Mouse (Mus musculus): ENCODE measurements at regions not wholly inside any gene's neighbourhood (a gene's known extent, or its start where the extent isn't known, plus 50 kb on each side); places are given as distances from the start of the nearest gene placed in this dataset.

GRCm38 (mm10) chr5:116914876-116915275 lies 201.0 kb downstream of the Suds3 start:
- H3K36me3 ChIP-seq (ENCODE audit: control insufficient read depth, insufficient read depth, low read length), result no peaks in the 10 kb centered on the region
- H3K4me3 ChIP-seq (ENCODE audit: control insufficient read depth, low read depth, low read length), result no peak overlapping the region
- no peak for TF ChIP-seq CTCF (IDR thresholded peaks at IDR 0.05; ENCODE audit: control insufficient read depth, insufficient read depth, insufficient replicate concordance, low read depth, low read length)
- TF ChIP-seq POLR2A (IDR thresholded peaks at IDR 0.05; ENCODE audit: control insufficient read depth, low read depth, low read length), result no peak
- no peaks in the 10 kb centered on the region for H3K27me3 ChIP-seq (ENCODE audit: control insufficient read depth, insufficient read depth, low read length)
- H3K27ac ChIP-seq (ENCODE audit: control insufficient read depth, insufficient read depth, low read depth, low read length), result no peak overlapping the region
- H3K4me1 ChIP-seq (ENCODE audit: control insufficient read depth, insufficient read depth, low read length), result no peaks in the 10 kb centered on the region

GRCm38 (mm10) chr5:116900846-116901245 lies 215.1 kb downstream of the Suds3 start:
- no peak overlapping the region for H3K4me3 ChIP-seq (ENCODE audit: control insufficient read depth, low read depth, low read length)
- no peaks in the 10 kb centered on the region for H3K36me3 ChIP-seq (ENCODE audit: control insufficient read depth, insufficient read depth, low read length)
- H3K27me3 ChIP-seq (ENCODE audit: control insufficient read depth, insufficient read depth, low read length), result no peaks in the 10 kb centered on the region
- no peaks in the 10 kb centered on the region for H3K4me1 ChIP-seq (ENCODE audit: control insufficient read depth, insufficient read depth, low read length)
- H3K27ac ChIP-seq (ENCODE audit: control insufficient read depth, insufficient read depth, low read depth, low read length), result no peak overlapping the region
- TF ChIP-seq POLR2A (IDR thresholded peaks at IDR 0.05; ENCODE audit: control insufficient read depth, low read depth, low read length) (no peak), CTCF (IDR thresholded peaks at IDR 0.05; ENCODE audit: control insufficient read depth, insufficient read depth, insufficient replicate concordance, low read depth, low read length) (no peak)

GRCm38 (mm10) chr5:116897391-116897790 lies 218.5 kb downstream of the Suds3 start:
- Histone ChIP-seq H3K27me3 (ENCODE audit: control insufficient read depth, insufficient read depth, low read length) (no peaks in the 10 kb centered on the region), H3K27ac (ENCODE audit: control insufficient read depth, insufficient read depth, low read depth, low read length) (no peak overlapping the region), H3K4me3 (ENCODE audit: control insufficient read depth, low read depth, low read length) (no peak overlapping the region), H3K36me3 (ENCODE audit: control insufficient read depth, insufficient read depth, low read length) (no peaks in the 10 kb centered on the region), H3K4me1 (ENCODE audit: control insufficient read depth, insufficient read depth, low read length) (peaks cover 3% of the 10 kb centered on the region)
- TF ChIP-seq POLR2A (IDR thresholded peaks at IDR 0.05; ENCODE audit: control insufficient read depth, low read depth, low read length), result no peak
- no peak for TF ChIP-seq CTCF (IDR thresholded peaks at IDR 0.05; ENCODE audit: control insufficient read depth, insufficient read depth, insufficient replicate concordance, low read depth, low read length)

- Histone ChIP-seq H3K27ac (ENCODE audit: control insufficient read depth, insufficient read depth, low read depth, low read length) (no peak overlapping the region), H3K4me3 (ENCODE audit: control insufficient read depth, low read depth, low read length) (no peak overlapping the region)
Measured at GRCm38 (mm10) chr5:116895036-116895783, 220.7 kb downstream of the Suds3 start.

GRCm38 (mm10) chr5:116894575-116894974 lies 221.3 kb downstream of the Suds3 start:
- TF ChIP-seq POLR2A (IDR thresholded peaks at IDR 0.05; ENCODE audit: control insufficient read depth, low read depth, low read length) (no peak), CTCF (IDR thresholded peaks at IDR 0.05; ENCODE audit: control insufficient read depth, insufficient read depth, insufficient replicate concordance, low read depth, low read length) (peak; percentile 3; the same call in 1 of the 2 replicates)
- Histone ChIP-seq H3K36me3 (ENCODE audit: control insufficient read depth, insufficient read depth, low read length) (no peaks in the 10 kb centered on the region), H3K27ac (ENCODE audit: control insufficient read depth, insufficient read depth, low read depth, low read length) (no peak overlapping the region), H3K27me3 (ENCODE audit: control insufficient read depth, insufficient read depth, low read length) (no peaks in the 10 kb centered on the region), H3K4me1 (ENCODE audit: control insufficient read depth, insufficient read depth, low read length) (peaks cover 3% of the 10 kb centered on the region), H3K4me3 (ENCODE audit: control insufficient read depth, low read depth, low read length) (no peak overlapping the region)

More at GRCm38 (mm10) chr5:116895036-116895783, 220.7 kb downstream of the Suds3 start:
- Histone ChIP-seq H3K27me3 (ENCODE audit: control insufficient read depth, insufficient read depth, low read length) (no peaks in the 10 kb centered on the region), H3K36me3 (ENCODE audit: control insufficient read depth, insufficient read depth, low read length) (no peaks in the 10 kb centered on the region), H3K4me1 (ENCODE audit: control insufficient read depth, insufficient read depth, low read length) (peaks cover 3% of the 10 kb centered on the region)
- TF ChIP-seq CTCF (IDR thresholded peaks at IDR 0.05; ENCODE audit: control insufficient read depth, insufficient read depth, insufficient replicate concordance, low read depth, low read length) (no peak), POLR2A (IDR thresholded peaks at IDR 0.05; ENCODE audit: control insufficient read depth, low read depth, low read length) (no peak)

- Histone ChIP-seq H3K27me3 (ENCODE audit: control insufficient read depth, insufficient read depth, low read length) (no peaks in the 10 kb centered on the region), H3K4me3 (ENCODE audit: control insufficient read depth, low read depth, low read length) (no peak overlapping the region), H3K27ac (ENCODE audit: control insufficient read depth, insufficient read depth, low read depth, low read length) (no peak overlapping the region), H3K36me3 (ENCODE audit: control insufficient read depth, insufficient read depth, low read length) (no peaks in the 10 kb centered on the region), H3K4me1 (ENCODE audit: control insufficient read depth, insufficient read depth, low read length) (peaks cover 3% of the 10 kb centered on the region)
- no peak for TF ChIP-seq POLR2A (IDR thresholded peaks at IDR 0.05; ENCODE audit: control insufficient read depth, low read depth, low read length)
- TF ChIP-seq CTCF (IDR thresholded peaks at IDR 0.05; ENCODE audit: control insufficient read depth, insufficient read depth, insufficient replicate concordance, low read depth, low read length), result no peak
Measured at GRCm38 (mm10) chr5:116892877-116893276, 223.0 kb downstream of the Suds3 start.

- no peak for TF ChIP-seq CTCF (IDR thresholded peaks at IDR 0.05; ENCODE audit: control insufficient read depth, insufficient read depth, insufficient replicate concordance, low read depth, low read length)
- TF ChIP-seq POLR2A (IDR thresholded peaks at IDR 0.05; ENCODE audit: control insufficient read depth, low read depth, low read length), result no peak
Measured at GRCm38 (mm10) chr5:116889224-116889623, 226.7 kb downstream of the Suds3 start.

More at GRCm38 (mm10) chr5:116889224-116889623, 226.7 kb downstream of the Suds3 start:
- Histone ChIP-seq H3K36me3 (ENCODE audit: control insufficient read depth, insufficient read depth, low read length) (no peaks in the 10 kb centered on the region), H3K4me3 (ENCODE audit: control insufficient read depth, low read depth, low read length) (no peak overlapping the region), H3K27ac (ENCODE audit: control insufficient read depth, insufficient read depth, low read depth, low read length) (no peak overlapping the region), H3K4me1 (ENCODE audit: control insufficient read depth, insufficient read depth, low read length) (peaks cover 1% of the 10 kb centered on the region), H3K27me3 (ENCODE audit: control insufficient read depth, insufficient read depth, low read length) (no peaks in the 10 kb centered on the region)

Data from testis, adult 2 months (tissue).